Mouse (Mus musculus) spleen, adult 2 months (tissue): ENCODE measurements at regions not wholly inside any gene's neighbourhood (a gene's known extent, or its start where the extent isn't known, plus 50 kb on each side); places are given as distances from the start of the nearest gene placed in this dataset.

Source experiments
- CTCF ChIP-seq: fragments of 200-500 bp; IDR thresholded peaks from 2 replicates; pipeline ENCODE4 v1.5.1; 2011; ENCODE audit warnings: mild to moderate bottlenecking, inconsistent platforms; ENCODE audit not compliant: insufficient read depth, insufficient read length, insufficient replicate concordance; ENCODE audit errors: extremely low read depth
- POLR2A ChIP-seq: fragments of 200-500 bp; IDR thresholded peaks from 2 replicates; pipeline ENCODE4 v1.6.1; 2011; ENCODE audit warnings: low read depth, low read length, inconsistent platforms

GRCm38 (mm10) chr13:63678265-63679260 is 105.2 kb upstream of the Ptch1 start:
- TF ChIP-seq CTCF, result no peak
- TF ChIP-seq POLR2A, result no peak
